Mouse (Mus musculus) heart, adult 2 months (tissue): ENCODE measurements around the gene Ppp1r13l.

Source experiments
- CTCF ChIP-seq: fragments of 200-600 bp; IDR thresholded peaks from 2 replicates; pipeline ENCODE4 v1.8.1; 2022; ENCODE audit warnings: antibody characterized with exemption, mild to moderate bottlenecking, moderate library complexity
- EP300 ChIP-seq: fragments of 200-500 bp; IDR thresholded peaks from 2 replicates; pipeline ENCODE4 v1.6.1; 2011; ENCODE audit warnings: low read depth, low read length, control low read depth; ENCODE audit not compliant: insufficient read depth
- POLR2A ChIP-seq: fragments of 200-500 bp; IDR thresholded peaks from 2 replicates; pipeline ENCODE4 v1.6.1; 2011; ENCODE audit warnings: mild to moderate bottlenecking, low read depth, low read length, control low read depth; ENCODE audit not compliant: insufficient read depth

- TF ChIP-seq CTCF (no peak), POLR2A (no peak), EP300 (no peak)
These were observed 67.3 kb downstream of the Ppp1r13l start for GRCm38 (mm10) chr7:19426888-19427287.
